Mouse (Mus musculus) neural tube, embryonic 15.5 days (tissue): ENCODE data around the gene Tctn3. TPM values are rescaled to one million over a fixed set of nuclear protein-coding genes. Genes with fewer than 3 reads are reported as not detected.
"Not testable (repeated sequence)": the region's sequence is repeated elsewhere in the genome, so short reads cannot be mapped to it uniquely, and the experiment has no call there.

Experiments
- ATAC-seq: fragments of 200-750 bp; cut with Nextera tagmentation; 2 replicates; pipeline ENCODE4 v1.8.0; 2017; ENCODE audit warnings: mild to moderate bottlenecking, moderate TSS enrichment, moderate library complexity; ENCODE audit not compliant: low FRiP score
- H3K27ac ChIP-seq: fragments of 300-500 bp; sonication (generic); replicated peaks from 2 replicates; pipeline ENCODE4 v1.5.1; 2015; ENCODE audit warnings: mild to moderate bottlenecking, inconsistent platforms
- H3K27me3 ChIP-seq: fragments of 300-500 bp; sonication (generic); replicated peaks from 2 replicates; pipeline ENCODE4 v1.6.1; 2015; ENCODE audit warnings: inconsistent platforms
- H3K36me3 ChIP-seq: fragments of 300-500 bp; sonication (generic); 2 replicates; pipeline ENCODE4 v1.6.1; 2015; ENCODE audit warnings: inconsistent platforms
- H3K4me1 ChIP-seq: fragments of 300-500 bp; sonication (generic); 2 replicates; pipeline ENCODE4 v1.6.1; 2015; ENCODE audit warnings: inconsistent platforms
- H3K4me2 ChIP-seq: fragments of 300-500 bp; sonication (generic); 2 replicates; pipeline ENCODE4 v1.6.1; 2015; ENCODE audit warnings: inconsistent platforms, mild to moderate bottlenecking, moderate library complexity
- H3K4me3 ChIP-seq: fragments of 300-500 bp; sonication (generic); replicated peaks from 2 replicates; pipeline ENCODE4 v1.5.1; 2015; ENCODE audit warnings: mild to moderate bottlenecking, inconsistent platforms
- H3K9ac ChIP-seq: fragments of 300-500 bp; sonication (generic); replicated peaks from 2 replicates; pipeline ENCODE4 v1.6.1; 2015; ENCODE audit warnings: mild to moderate bottlenecking, inconsistent platforms
- H3K9me3 ChIP-seq: fragments of 300-500 bp; sonication (generic); replicated peaks from 2 replicates; pipeline ENCODE4 v1.6.1; 2016; ENCODE audit warnings: inconsistent platforms
- WGBS: fragments of 180-500 bp; shearing (Covaris S2); methylation state at CpG from one replicate; pipeline ENCODE4 v1.1.7; 2015; ENCODE audit warnings: mixed read lengths; 5-methylcytosine and 5-hydroxymethylcytosine counted together
- polyA plus RNA-seq: library from polyadenylated mRNA; unstranded; fragments of >200 nt; fragmentation: Nextera tagmentation; extraction: Ambion mirVana; gene quantifications from 2 replicates; pipeline ENCODE4 v1.2.1, GENCODE M21; 2015

Tctn3 gene
- polyA plus RNA-seq, 1 experiment from 2014 or later, result 14.8 TPM

GRCm38 (mm10) chr19:40640799-40641198 is 28.8 kb upstream of the Tctn3 start:
- Histone ChIP-seq H3K4me3 (no peak overlapping the region), H3K9me3 (no peaks in the 10 kb centered on the region), H3K9ac (no peak overlapping the region), H3K27ac (no peak overlapping the region), H3K27me3 (no peaks in the 10 kb centered on the region), H3K36me3 (no peaks in the 10 kb centered on the region), H3K4me2 (no peak overlapping the region), H3K4me1 (no peaks in the 10 kb centered on the region)
- WGBS, result 93% methylated on average over 2 of the region's 2 CpGs
- ATAC-seq, result no peak

DNA sequence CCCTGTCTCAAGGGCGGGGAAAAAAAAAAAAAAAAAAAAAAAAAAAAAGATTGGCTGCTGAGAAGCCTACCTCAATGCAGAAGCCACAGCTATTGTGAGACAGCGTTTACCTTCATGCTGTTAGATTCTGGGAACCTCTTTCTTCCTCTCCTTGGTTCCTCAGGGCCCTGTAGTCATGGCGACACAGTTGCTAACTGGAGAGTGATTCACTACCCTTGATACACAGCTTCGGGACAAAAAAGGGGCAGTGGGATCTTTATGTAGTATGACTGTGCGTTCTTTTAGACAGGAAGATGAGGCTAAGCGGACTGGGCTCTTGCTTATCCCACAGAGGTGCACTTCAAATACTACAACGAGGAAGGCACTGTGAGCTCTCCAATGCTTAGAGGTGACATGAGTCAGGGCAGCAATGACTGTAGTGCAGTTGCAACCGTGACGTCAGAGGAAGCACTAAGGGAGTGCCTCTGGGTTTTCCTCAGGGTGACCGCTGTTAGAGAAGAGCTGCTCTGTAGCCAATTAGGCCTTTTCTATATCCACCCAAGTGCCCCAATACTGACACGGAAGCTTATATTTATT is 27.8 kb upstream of the Tctn3 start:
- Histone ChIP-seq H3K27me3 (no peaks in the 10 kb centered on the region), H3K4me1 (no peaks in the 10 kb centered on the region), H3K9ac (no peak overlapping the region), H3K9me3 (no peaks in the 10 kb centered on the region), H3K4me2 (no peak overlapping the region), H3K27ac (no peak overlapping the region), H3K36me3 (no peaks in the 10 kb centered on the region), H3K4me3 (no peak overlapping the region)
- no peak for ATAC-seq
- 65% methylated on average over 11 of the region's 11 CpGs for WGBS

DNA sequence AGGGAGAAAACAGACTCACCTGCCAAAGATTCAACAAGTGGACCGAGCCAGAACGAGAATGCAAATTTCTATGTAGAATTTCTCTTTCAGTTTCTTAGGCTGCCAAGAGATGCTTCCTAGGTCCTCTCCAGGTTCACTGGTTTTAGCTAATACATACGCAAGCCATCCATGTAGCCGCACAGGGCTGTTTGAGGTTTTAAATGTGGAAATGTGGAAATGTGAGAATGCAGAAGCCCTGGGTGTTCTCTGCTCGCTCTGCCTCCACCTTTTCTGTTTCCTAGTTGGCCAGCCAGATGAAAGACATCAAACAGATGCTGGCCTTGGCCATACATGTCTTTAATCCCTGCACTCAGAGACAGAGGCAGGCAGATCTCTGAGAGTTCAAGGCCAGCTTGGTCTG is 26.5 kb upstream of the Tctn3 start:
- WGBS, result 94% methylated on average over 5 of the region's 5 CpGs
- no peak overlapping the region for H3K4me3 ChIP-seq
- no peaks in the 10 kb centered on the region for H3K36me3 ChIP-seq
- no peak overlapping the region for H3K4me2 ChIP-seq
- no peaks in the 10 kb centered on the region for H3K27me3 ChIP-seq
- no peak overlapping the region for H3K27ac ChIP-seq
- H3K9ac ChIP-seq, result no peak overlapping the region
- H3K9me3 ChIP-seq, result no peaks in the 10 kb centered on the region
- H3K4me1 ChIP-seq, result no peaks in the 10 kb centered on the region
- no peak for ATAC-seq

DNA sequence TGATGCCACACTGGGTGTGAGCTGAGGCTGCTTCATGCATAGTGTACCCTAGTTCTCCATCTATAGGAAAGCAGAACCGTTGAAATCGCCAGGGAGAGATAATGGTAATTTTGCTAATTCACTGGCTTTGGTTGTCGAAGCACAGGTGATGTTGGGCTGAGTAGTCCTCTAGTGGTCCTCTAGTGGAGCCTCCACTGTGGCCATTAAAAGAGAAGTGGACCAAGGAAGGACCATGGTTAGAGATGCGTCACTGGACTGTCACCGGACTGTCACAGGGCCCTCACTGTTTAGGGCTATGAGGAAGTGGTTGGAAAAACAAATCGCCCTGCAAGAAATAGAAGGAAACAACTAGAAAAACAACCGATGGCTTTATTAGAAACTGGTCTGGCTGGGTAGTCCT is 25.6 kb upstream of the Tctn3 start:
- WGBS, result 90% methylated on average over 7 of the region's 7 CpGs
- Histone ChIP-seq H3K4me3 (no peak overlapping the region), H3K27ac (no peak overlapping the region), H3K36me3 (no peaks in the 10 kb centered on the region), H3K4me2 (no peak overlapping the region), H3K27me3 (no peaks in the 10 kb centered on the region), H3K4me1 (no peaks in the 10 kb centered on the region), H3K9me3 (no peaks in the 10 kb centered on the region), H3K9ac (no peak overlapping the region)
- ATAC-seq, result no peak

- H3K4me1 ChIP-seq, result no peaks in the 10 kb centered on the region
- no peak overlapping the region for H3K4me2 ChIP-seq
- H3K9me3 ChIP-seq, result no peaks in the 10 kb centered on the region
- no peak for ATAC-seq
- no peaks in the 10 kb centered on the region for H3K36me3 ChIP-seq
- 72% methylated on average over 4 of the region's 4 CpGs for WGBS
- H3K27me3 ChIP-seq, result no peaks in the 10 kb centered on the region
- no peak overlapping the region for H3K27ac ChIP-seq
- H3K4me3 ChIP-seq, result no peak overlapping the region
- no peak overlapping the region for H3K9ac ChIP-seq
Measured at GRCm38 (mm10) chr19:40637091-40637490, 25.1 kb upstream of the Tctn3 start.

- no peak overlapping the region for H3K4me2 ChIP-seq
- H3K4me1 ChIP-seq, result no peaks in the 10 kb centered on the region
- ATAC-seq, result no peak
- no peaks in the 10 kb centered on the region for H3K27me3 ChIP-seq
- no peak overlapping the region for H3K27ac ChIP-seq
- H3K36me3 ChIP-seq, result no peaks in the 10 kb centered on the region
- H3K9me3 ChIP-seq, result no peaks in the 10 kb centered on the region
- H3K4me3 ChIP-seq, result no peak overlapping the region
- 80% methylated on average over 1 of the region's 1 CpGs for WGBS
- H3K9ac ChIP-seq, result no peak overlapping the region
Measured at GRCm38 (mm10) chr19:40633144-40633543, 21.1 kb upstream of the Tctn3 start.

DNA sequence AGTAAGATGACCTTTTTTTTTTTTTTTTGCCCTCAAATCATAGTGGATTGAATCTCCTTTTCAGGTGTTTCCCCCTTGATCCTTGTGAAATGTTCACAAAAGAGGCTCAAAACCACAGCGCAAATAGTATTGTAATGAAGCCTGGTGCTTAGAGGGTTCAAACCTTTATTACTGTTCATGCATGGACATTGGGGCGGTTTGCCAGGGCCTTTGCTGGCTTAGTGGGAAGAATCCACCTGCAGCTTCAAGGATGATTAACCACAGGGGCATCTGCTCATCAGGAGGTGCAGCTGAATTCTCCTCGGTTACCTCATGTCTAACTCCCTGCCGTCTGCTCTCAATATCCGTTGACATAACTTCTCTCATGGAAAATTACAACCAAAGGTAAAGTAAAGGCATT is 20.6 kb upstream of the Tctn3 start:
- Histone ChIP-seq H3K9me3 (no peaks in the 10 kb centered on the region), H3K4me3 (no peak overlapping the region), H3K27me3 (no peaks in the 10 kb centered on the region), H3K27ac (no peak overlapping the region), H3K9ac (no peak overlapping the region), H3K36me3 (no peaks in the 10 kb centered on the region), H3K4me1 (no peaks in the 10 kb centered on the region), H3K4me2 (no peak overlapping the region)
- 84% methylated on average over 5 of the region's 5 CpGs for WGBS
- ATAC-seq, result no peak

- no peak overlapping the region for H3K4me2 ChIP-seq
- WGBS, result 77% methylated on average over 3 of the region's 3 CpGs
- H3K27ac ChIP-seq, result no peak overlapping the region
- H3K9ac ChIP-seq, result no peak overlapping the region
- no peaks in the 10 kb centered on the region for H3K36me3 ChIP-seq
- ATAC-seq, result no peak
- H3K27me3 ChIP-seq, result no peaks in the 10 kb centered on the region
- H3K4me1 ChIP-seq, result no peaks in the 10 kb centered on the region
- no peaks in the 10 kb centered on the region for H3K9me3 ChIP-seq
- no peak overlapping the region for H3K4me3 ChIP-seq
Measured at GRCm38 (mm10) chr19:40632193-40632592, 20.2 kb upstream of the Tctn3 start.

DNA sequence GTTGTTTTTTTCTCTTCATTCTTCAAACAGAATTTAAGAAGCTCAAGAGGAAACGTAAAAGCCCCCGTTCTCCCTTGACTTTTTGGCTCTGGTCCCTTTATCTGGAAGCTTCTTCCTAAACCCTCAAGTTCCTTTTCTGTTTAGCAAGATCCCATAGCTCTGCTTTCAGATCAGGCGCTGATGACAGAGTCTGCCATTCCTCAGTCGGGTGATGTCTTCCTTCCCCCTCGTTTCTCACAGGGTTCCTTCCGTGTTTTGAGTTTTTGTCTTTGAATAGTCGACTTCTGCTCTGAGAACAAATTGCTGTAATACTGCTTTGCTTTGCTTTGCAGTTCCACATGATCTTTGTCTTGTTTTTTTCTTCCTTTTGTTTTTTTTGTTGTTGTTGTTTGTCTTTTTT is 18.6 kb upstream of the Tctn3 start:
- Histone ChIP-seq H3K9me3 (no peaks in the 10 kb centered on the region), H3K4me3 (no peak overlapping the region), H3K27ac (no peak overlapping the region), H3K9ac (no peak overlapping the region), H3K36me3 (no peaks in the 10 kb centered on the region), H3K27me3 (no peaks in the 10 kb centered on the region), H3K4me2 (no peak overlapping the region), H3K4me1 (no peaks in the 10 kb centered on the region)
- no peak for ATAC-seq
- 80% methylated on average over 7 of the region's 7 CpGs for WGBS

DNA sequence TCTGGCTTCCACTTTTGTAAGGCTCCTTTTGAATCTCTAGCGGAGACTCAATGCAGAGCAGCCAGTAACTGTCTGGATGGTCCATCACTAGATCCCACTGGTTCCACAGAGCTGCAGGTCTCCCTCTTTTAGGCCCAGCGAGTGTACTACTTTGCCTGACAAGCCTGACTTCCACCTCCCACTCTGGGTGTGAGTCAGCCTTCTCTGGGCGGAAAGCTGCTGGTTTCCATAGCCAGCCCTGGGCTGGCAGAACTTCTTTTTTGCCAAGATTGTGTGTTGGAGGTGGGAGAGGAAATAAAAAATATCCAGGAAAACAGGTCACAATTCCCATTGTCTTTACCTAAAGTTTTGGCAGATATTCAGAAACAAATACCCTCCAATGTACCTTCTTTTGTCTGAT is 18.1 kb upstream of the Tctn3 start:
- Histone ChIP-seq H3K4me3 (no peak overlapping the region), H3K4me2 (no peak overlapping the region), H3K27me3 (no peaks in the 10 kb centered on the region), H3K9me3 (no peaks in the 10 kb centered on the region), H3K9ac (no peak overlapping the region), H3K27ac (no peak overlapping the region), H3K4me1 (no peaks in the 10 kb centered on the region), H3K36me3 (no peaks in the 10 kb centered on the region)
- WGBS, result 61% methylated on average over 3 of the region's 3 CpGs
- no peak for ATAC-seq

GRCm38 (mm10) chr19:40628950-40629349 is 16.9 kb upstream of the Tctn3 start:
- Histone ChIP-seq H3K4me2 (no peak overlapping the region), H3K9ac (no peak overlapping the region), H3K4me1 (no peaks in the 10 kb centered on the region), H3K27me3 (no peaks in the 10 kb centered on the region), H3K9me3 (no peaks in the 10 kb centered on the region), H3K27ac (no peak overlapping the region), H3K4me3 (no peak overlapping the region), H3K36me3 (no peaks in the 10 kb centered on the region)
- no peak for ATAC-seq

DNA sequence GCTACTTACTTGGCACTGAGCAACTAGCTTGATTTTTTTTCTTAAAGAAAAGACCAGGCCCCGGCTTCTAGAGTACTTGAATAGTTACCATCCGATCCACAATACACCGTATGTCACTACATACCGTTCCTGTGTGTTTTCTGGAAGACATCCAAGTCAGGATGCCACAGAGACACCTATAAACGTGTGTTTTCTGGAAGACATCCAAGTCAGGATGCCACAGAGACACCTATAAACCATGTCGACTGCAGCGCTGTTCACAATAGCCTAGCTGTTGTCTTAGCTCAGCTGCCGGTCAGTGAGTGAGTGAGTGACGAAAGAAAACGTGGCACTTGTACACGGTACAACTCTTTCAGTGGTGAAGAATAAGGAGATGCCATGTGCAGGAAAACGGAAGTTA is 13.9 kb upstream of the Tctn3 start:
- Histone ChIP-seq H3K4me2 (no peak overlapping the region), H3K36me3 (no peaks in the 10 kb centered on the region)
- WGBS, result 45% methylated on average over 12 of the region's 12 CpGs

DNA sequence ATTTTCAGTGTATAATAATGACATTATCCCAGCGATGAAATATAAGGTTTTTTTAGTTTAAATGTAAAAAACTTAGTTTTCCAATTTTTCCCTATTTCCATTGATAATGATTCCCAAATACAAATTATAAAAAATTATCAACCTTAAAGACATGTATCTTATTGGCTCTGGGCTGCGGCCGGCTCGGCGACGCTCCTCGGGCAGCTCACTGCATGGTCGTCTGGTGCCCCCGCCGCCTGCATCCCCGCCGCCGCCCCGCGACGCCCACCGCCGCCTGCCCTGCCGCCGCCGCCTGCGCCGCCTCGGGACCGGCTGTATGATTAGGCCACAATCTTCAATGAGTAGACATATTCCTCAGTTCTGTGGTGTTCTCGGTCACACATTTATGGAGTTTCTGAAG is 9.6 kb upstream of the Tctn3 start:
- H3K27me3 ChIP-seq, H3K4me2 ChIP-seq, H3K36me3 ChIP-seq, H3K9ac ChIP-seq, H3K27ac ChIP-seq, H3K9me3 ChIP-seq, H3K4me1 ChIP-seq, ATAC-seq, H3K4me3 ChIP-seq: not testable (repeated sequence)
- WGBS, result 74% methylated on average over 10 of the region's 26 CpGs

More for the DNA sequence above, 13.9 kb upstream of the Tctn3 start:
- no peaks in the 10 kb centered on the region for H3K4me1 ChIP-seq
- H3K9ac ChIP-seq, result no peak overlapping the region
- ATAC-seq, result no peak
- H3K4me3 ChIP-seq, result no peak overlapping the region
- no peak overlapping the region for H3K27ac ChIP-seq
- H3K27me3 ChIP-seq, result no peaks in the 10 kb centered on the region
- H3K9me3 ChIP-seq, result no peaks in the 10 kb centered on the region
